ENCODE assay signal across 10 mouse cellular contexts in the genomic region with DNA sequence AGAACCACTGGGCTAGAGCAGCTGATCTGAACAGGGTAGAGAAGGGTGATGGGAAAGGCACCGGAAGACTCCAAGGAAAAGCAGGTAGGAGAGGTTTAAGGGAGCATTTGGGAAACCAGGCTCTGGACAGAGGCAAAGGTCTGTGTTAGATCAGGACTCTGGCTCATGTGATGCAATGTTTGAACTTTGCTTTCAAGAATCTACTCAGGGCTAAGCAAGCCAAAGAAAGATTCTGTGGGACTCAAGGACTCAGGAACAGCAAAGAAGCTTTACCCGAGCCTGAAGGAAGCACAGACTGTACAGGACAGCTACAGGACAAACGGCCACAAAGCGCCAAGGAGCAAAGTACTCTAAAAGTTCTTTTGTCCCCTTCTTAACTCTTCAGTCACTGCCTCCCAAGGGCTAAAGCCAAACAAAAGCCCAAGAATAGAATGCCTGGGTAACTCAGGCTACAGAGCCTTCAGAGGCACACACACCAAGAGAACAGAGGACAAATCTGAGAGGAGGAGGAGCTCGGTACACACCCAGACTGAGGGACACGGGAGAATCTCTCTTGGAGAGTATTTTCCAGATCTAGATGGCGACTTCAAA.
DNase-seq lines count a peak whose midpoint lies in the region; ATAC-seq and TF ChIP-seq lines count a peak whose summit lies in the region.
"Had no signal": no experiment of that assay in that cellular context is flagged by ENCODE, and none has a peak within 500 bp of the region (broad histone marks: within the 10 kb centered on the region; RNA-seq: fewer than 3 reads in every experiment).

No protein-coding gene starts in this region.

- no peaks in the 10 kb centered on the region for H3K36me3 ChIP-seq in heart, postnatal 0 days (replicated peaks; ENCODE audit: control insufficient read depth, insufficient read depth, low read length)
- H3K36me3 ChIP-seq in midbrain, embryonic 10.5 days: no peaks in the 10 kb centered on the region
- no peaks in the 10 kb centered on the region for H3K36me3 ChIP-seq in midbrain, embryonic 13.5 days
- no peaks in the 10 kb centered on the region for H3K36me3 ChIP-seq in liver, embryonic 15.5 days (replicated peaks)
- H3K36me3 ChIP-seq: heart, embryonic 10.5 days had no signal

- peak overlapping the region; percentile 28; the same call in 1 of the 2 replicates for H3K27ac ChIP-seq in heart, postnatal 0 days (ENCODE audit: low read depth)
- peak overlapping the region; percentile 46 for H3K27ac ChIP-seq in midbrain, embryonic 10.5 days (replicated peaks)
- H3K27ac ChIP-seq in midbrain, embryonic 13.5 days: no peak overlapping the region
- peak overlapping the region; percentile 48; the same call in 1 of the 2 replicates for H3K27ac ChIP-seq in liver, embryonic 15.5 days (replicated peaks)
- H3K27ac ChIP-seq: heart, embryonic 10.5 days had no signal

- intact Hi-C loops in heart, postnatal 36 days (cut with DNase I): no loop called here

- TF ChIP-seq EP300 in heart, postnatal 0 days (IDR thresholded peaks at IDR 0.05; ENCODE audit: low read depth): no peak

- H3K4me1 ChIP-seq in heart, postnatal 0 days (ENCODE audit: control insufficient read depth, insufficient read depth): peaks cover 32% of the 10 kb centered on the region
- peaks cover 24% of the 10 kb centered on the region for H3K4me1 ChIP-seq in midbrain, embryonic 10.5 days
- peaks cover 15% of the 10 kb centered on the region for H3K4me1 ChIP-seq in midbrain, embryonic 13.5 days (replicated peaks)
- peaks cover 56% of the 10 kb centered on the region for H3K4me1 ChIP-seq in liver, embryonic 15.5 days (replicated peaks)

- no peak for DNase-seq in heart, postnatal 0 days (ENCODE audit: low spot score)
- no peak for DNase-seq in heart, postnatal 36 days
- DNase-seq in midbrain, embryonic 10.5 days (ENCODE audit: low spot score): no peak
- no peak for DNase-seq in ovary, postnatal 10 days (ENCODE audit: low spot score)
- DNase-seq: thymus, postnatal 14 days had no signal

- no peaks in the 10 kb centered on the region for H3K27me3 ChIP-seq in heart, postnatal 0 days (ENCODE audit: control insufficient read depth, insufficient read depth, low read length)
- H3K27me3 ChIP-seq in midbrain, embryonic 10.5 days (ENCODE audit: low read depth, poor library complexity, severe bottlenecking): no peaks in the 10 kb centered on the region
- H3K27me3 ChIP-seq in midbrain, embryonic 13.5 days: no peaks in the 10 kb centered on the region
- no peaks in the 10 kb centered on the region for H3K27me3 ChIP-seq in liver, embryonic 15.5 days

- no peak overlapping the region for H3K4me2 ChIP-seq in heart, postnatal 0 days (ENCODE audit: low read depth, low read length)
- H3K4me2 ChIP-seq in midbrain, embryonic 13.5 days (replicated peaks): no peak overlapping the region
- H3K4me2 ChIP-seq in liver, embryonic 15.5 days: peak overlapping the region; percentile 26

- ATAC-seq in heart, postnatal 0 days (ENCODE audit: insufficient read depth, low read depth): no peak
- ATAC-seq in midbrain, embryonic 13.5 days: no peak
- no peak for ATAC-seq in liver, embryonic 15.5 days (ENCODE audit: insufficient read depth)
- ATAC-seq in CD4-positive, CD25-positive, alpha-beta regulatory T cell, adult 4 months: no peak
- ATAC-seq: hindbrain, embryonic 16.5 days had no signal

- no peak overlapping the region for H3K9ac ChIP-seq in heart, postnatal 0 days (replicated peaks; ENCODE audit: low read depth, low read length)
- H3K9ac ChIP-seq in midbrain, embryonic 13.5 days (replicated peaks): no peak overlapping the region
- no peak overlapping the region for H3K9ac ChIP-seq in liver, embryonic 15.5 days

- no peaks in the 10 kb centered on the region for H3K9me3 ChIP-seq in heart, postnatal 0 days (replicated peaks; ENCODE audit: control insufficient read depth, low read length)
- H3K9me3 ChIP-seq in midbrain, embryonic 10.5 days (replicated peaks): no peaks in the 10 kb centered on the region
- no peaks in the 10 kb centered on the region for H3K9me3 ChIP-seq in midbrain, embryonic 13.5 days
- H3K9me3 ChIP-seq in liver, embryonic 15.5 days (replicated peaks): no peaks in the 10 kb centered on the region
- H3K9me3 ChIP-seq: heart, embryonic 10.5 days had no signal

- WGBS in heart, postnatal 0 days: 55% methylated on average over 7 of the region's 7 CpGs
- WGBS in midbrain, embryonic 10.5 days: 29% methylated on average over 7 of the region's 7 CpGs
- 22% methylated on average over 7 of the region's 7 CpGs for WGBS in midbrain, embryonic 13.5 days
- 64% methylated on average over 7 of the region's 7 CpGs for WGBS in liver, embryonic 15.5 days (ENCODE audit: insufficient replicate concordance)

- no peak overlapping the region for H3K4me3 ChIP-seq in heart, postnatal 0 days (ENCODE audit: low read depth, low read length)
- no peak overlapping the region for H3K4me3 ChIP-seq in midbrain, embryonic 10.5 days
- no peak overlapping the region for H3K4me3 ChIP-seq in midbrain, embryonic 13.5 days (replicated peaks)
- no peak overlapping the region for H3K4me3 ChIP-seq in liver, embryonic 15.5 days (replicated peaks)
- H3K4me3 ChIP-seq: heart, embryonic 10.5 days had no signal

- TF ChIP-seq CTCF in heart, postnatal 0 days (IDR thresholded peaks at IDR 0.05; ENCODE audit: low read depth): no peak
